7 mouse cellular contexts compared by ENCODE assay signal in the genomic region with DNA sequence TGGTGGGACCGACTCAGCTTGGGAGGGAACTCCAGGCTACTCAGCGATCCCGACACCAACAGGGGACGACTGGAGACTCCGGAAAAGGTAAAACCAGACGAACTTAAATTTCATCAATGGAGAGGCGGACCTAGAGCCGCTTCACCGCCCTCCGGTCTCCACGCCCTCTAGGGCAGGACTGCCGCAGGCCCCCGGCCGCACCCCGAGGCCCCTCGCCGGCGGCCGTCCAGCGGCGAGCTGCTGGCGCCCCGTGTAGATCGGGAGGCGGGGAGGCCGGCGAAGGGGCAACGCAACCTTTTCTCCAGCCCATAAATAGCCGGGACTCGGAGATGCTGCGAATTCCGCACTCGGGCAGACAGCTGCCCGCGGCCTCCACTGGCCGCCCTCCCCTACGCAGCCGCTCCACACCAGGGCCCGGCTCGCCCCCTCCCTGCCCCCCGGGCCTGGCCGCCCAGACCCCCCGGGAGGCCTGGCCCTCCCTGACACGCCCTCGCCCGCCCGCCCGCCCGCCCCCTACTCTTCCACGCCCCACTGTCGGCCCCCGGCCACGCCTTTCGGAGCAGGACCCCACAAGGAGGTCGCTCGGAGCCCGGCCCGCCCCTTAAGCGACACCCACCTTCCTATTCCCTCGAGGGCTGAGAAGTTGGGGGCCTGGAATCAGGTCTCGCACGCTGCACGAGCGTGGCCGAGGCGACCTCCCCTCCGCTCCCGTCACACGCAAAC. TPM values are rescaled to one million over a fixed set of nuclear protein-coding genes. Genes with fewer than 3 reads are reported as not detected.
DNase-seq lines count a peak whose midpoint lies in the region; ATAC-seq and TF ChIP-seq lines count a peak whose summit lies in the region.

No protein-coding gene starts in this region.

- H3K27me3 ChIP-seq in hindbrain, postnatal 0 days (ENCODE audit: insufficient read depth, low read length) = no peaks in the 10 kb centered on the region
- no peaks in the 10 kb centered on the region for H3K27me3 ChIP-seq in megakaryocyte, embryonic 14.5 days (replicated peaks)

- WGBS in hindbrain, postnatal 0 days = under 1% methylated on average over 56 of the region's 69 CpGs

- peak; percentile 53 for ATAC-seq in activated CD4-positive, CD25-positive, alpha-beta regulatory T cell, adult 4 months
- ATAC-seq in hindbrain, postnatal 0 days = peak; percentile 92

- H3K4me2 ChIP-seq in hindbrain, postnatal 0 days (ENCODE audit: low read depth, low read length) = peak overlapping the region; percentile 75

- no peaks in the 10 kb centered on the region for H3K36me3 ChIP-seq in hindbrain, postnatal 0 days (ENCODE audit: insufficient read depth, low read length)
- peaks cover 13% of the 10 kb centered on the region for H3K36me3 ChIP-seq in megakaryocyte, embryonic 14.5 days (replicated peaks; ENCODE audit: low read length)

- H3K4me3 ChIP-seq in hindbrain, postnatal 0 days (ENCODE audit: low read length) = peak overlapping the region; percentile 94
- peak overlapping the region; percentile 99 for H3K4me3 ChIP-seq in megakaryocyte, embryonic 14.5 days (replicated peaks)

- peak; percentile 43 to 60 for DNase-seq in cerebellum, postnatal 36 days
- peak; percentile 62 to 84 for DNase-seq in gastrocnemius, adult 8-10 months (ENCODE audit: low spot score in 2 of 2)
- peak; percentile 82 for DNase-seq in hindbrain, postnatal 0 days (ENCODE audit: low spot score)
- DNase-seq in left cerebral cortex, postnatal 10 days (ENCODE audit: extremely low spot score in 1 of 2, low spot score in 2 of 2) = peak; percentile 67 to 91
- DNase-seq in right cerebral cortex, postnatal 36 days (ENCODE audit: low spot score in 2 of 2) = peak; percentile 56

- peak overlapping the region; percentile 84 for H3K9ac ChIP-seq in hindbrain, postnatal 0 days (replicated peaks; ENCODE audit: low read length)

- intact Hi-C loops in left cerebral cortex, postnatal 10 days (cut with DNase I) = loop anchor here (5.0 kb wide), 1 partner anchor 62 kb away; no protein-coding TSS in a partner anchor

- H3K9me3 ChIP-seq in hindbrain, postnatal 0 days (ENCODE audit: low read length) = no peaks in the 10 kb centered on the region
- no peaks in the 10 kb centered on the region for H3K9me3 ChIP-seq in megakaryocyte, embryonic 14.5 days

- peak overlapping the region; percentile 85 for H3K27ac ChIP-seq in hindbrain, postnatal 0 days

- H3K4me1 ChIP-seq in hindbrain, postnatal 0 days (ENCODE audit: insufficient read depth, low read length) = peaks cover 4% of the 10 kb centered on the region; the same call in 1 of the 2 replicates
- peaks cover 31% of the 10 kb centered on the region for H3K4me1 ChIP-seq in megakaryocyte, embryonic 14.5 days

- TF ChIP-seq CTCF in hindbrain, postnatal 0 days (IDR thresholded peaks at IDR 0.05; ENCODE audit: low read depth) = no peak

RNA-seq across cellular contexts. Expression of gene Ugp2, which starts 0.4 kb away (rescaled TPM):
- polyA plus RNA-seq in activated CD4-positive, CD25-positive, alpha-beta regulatory T cell, adult 4 months (2017; shearing (Covaris generic)) = 10 to 100 TPM; 32.9 to 39.7 TPM
- total RNA-seq in gastrocnemius, adult 8-10 months (2022) = 100 to 1,000 TPM; 464 to 563 (median 508) TPM
- total RNA-seq in hindbrain, postnatal 0 days (2014; rRNA removed) = 37.4 and 41.2 TPM in 2 replicates
- 66.8 and 70.2 TPM in 2 replicates for polyA plus RNA-seq in hindbrain, postnatal 0 days (2015; fragmentation: Nextera tagmentation; extraction: Ambion mirVana)
- 10 to 100 TPM; 68.8 to 69.9 TPM for total RNA-seq in left cerebral cortex, postnatal 10 days (2021)
- 3.3 and 7.8 TPM in 2 replicates for polyA plus RNA-seq in megakaryocyte, embryonic 14.5 days (2012; ENCODE audit: insufficient read depth, low replicate concordance)

Comparison
In these comparisons a context has a peak if more than half of its experiments do, and no peak if none do; other contexts are left out.
1. Peak in every context shown above with its lines: DNase-seq, ATAC-seq, H3K4me3 ChIP-seq and H3K27ac ChIP-seq.
2. RNA of gene Ugp2, which starts 0.4 kb away (total RNA-seq): 464 to 563 TPM in gastrocnemius, adult 8-10 months; 68.8 to 69.9 TPM in left cerebral cortex, postnatal 10 days and 37.4 to 41.2 TPM in hindbrain, postnatal 0 days; every median in the first group is over 4 times any median in the second.